Mouse (Mus musculus): ENCODE measurements around the gene Rbm28.

The Rbm28 gene

GRCm38 (mm10) chr6:29143608-29144007 is 21.2 kb downstream of the Rbm28 start:
- DNase-seq (ENCODE audit: low read depth): peak; percentile 31

GRCm38 (mm10) chr6:29137441-29137840 is 27.4 kb downstream of the Rbm28 start:
- DNase-seq (ENCODE audit: low read depth): no peak

- DNase-seq (ENCODE audit: low read depth): no peak
Measured at GRCm38 (mm10) chr6:29133100-29133499, 31.7 kb downstream of the Rbm28 start.

GRCm38 (mm10) chr6:29126878-29127426 is 37.9 kb downstream of the Rbm28 start:
- no peak for DNase-seq (ENCODE audit: low read depth)

- DNase-seq (ENCODE audit: low read depth): no peak
Measured at GRCm38 (mm10) chr6:29119990-29120389, 44.8 kb downstream of the Rbm28 start.

- no peak for DNase-seq (ENCODE audit: low read depth)
Measured at GRCm38 (mm10) chr6:29118963-29119362, 45.8 kb downstream of the Rbm28 start.

- DNase-seq (ENCODE audit: low read depth): no peak
Measured at GRCm38 (mm10) chr6:29118231-29118630, 46.6 kb downstream of the Rbm28 start.

GRCm38 (mm10) chr6:29117417-29118104 is 47.2 kb downstream of the Rbm28 start:
- DNase-seq (ENCODE audit: low read depth): peak; percentile 53

DNA sequence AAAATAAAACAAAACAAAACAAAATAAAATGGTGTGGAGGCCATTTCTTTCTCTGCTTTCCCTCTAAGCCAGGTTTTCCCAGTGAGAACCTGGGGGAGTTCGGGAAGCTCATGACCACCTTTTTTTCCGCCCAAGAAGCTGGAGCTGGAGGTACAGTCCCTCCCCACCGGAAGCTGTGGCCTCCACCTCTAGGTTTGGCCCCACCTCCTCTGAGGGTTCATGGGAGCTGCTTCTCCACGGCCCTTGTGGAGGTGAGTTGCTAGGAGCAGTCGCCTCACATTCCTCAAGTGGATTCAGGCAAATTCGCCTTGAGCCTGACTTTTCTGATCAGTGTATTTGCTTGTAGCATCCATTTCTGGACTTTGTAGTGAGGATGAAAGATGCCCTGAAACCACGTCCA is 49.0 kb downstream of the Rbm28 start:
- DNase-seq (ENCODE audit: low read depth): no peak

GRCm38 (mm10) chr6:29111501-29111900 is 53.3 kb downstream of the Rbm28 start:
- no peak for DNase-seq (ENCODE audit: low read depth)

DNA sequence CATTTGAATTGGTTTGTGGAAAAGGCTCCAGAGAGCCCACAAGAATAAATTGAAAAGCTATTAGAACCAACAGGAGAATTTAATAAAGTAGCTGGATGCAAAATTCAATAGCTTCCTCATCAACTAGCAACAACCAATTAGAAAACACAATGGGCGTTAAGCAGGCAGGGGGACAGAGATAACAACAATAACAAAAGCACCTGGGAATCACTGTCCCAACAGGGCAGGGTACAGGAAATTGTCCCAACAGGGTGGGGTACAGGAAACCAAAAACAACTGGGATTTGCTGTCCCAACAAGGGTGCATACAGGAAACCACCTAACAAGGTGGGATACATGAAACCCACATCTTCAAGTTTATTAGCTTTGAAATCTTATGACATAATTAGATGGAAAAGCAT is 56.4 kb downstream of the Rbm28 start:
- DNase-seq (ENCODE audit: low read depth): no peak

DNA sequence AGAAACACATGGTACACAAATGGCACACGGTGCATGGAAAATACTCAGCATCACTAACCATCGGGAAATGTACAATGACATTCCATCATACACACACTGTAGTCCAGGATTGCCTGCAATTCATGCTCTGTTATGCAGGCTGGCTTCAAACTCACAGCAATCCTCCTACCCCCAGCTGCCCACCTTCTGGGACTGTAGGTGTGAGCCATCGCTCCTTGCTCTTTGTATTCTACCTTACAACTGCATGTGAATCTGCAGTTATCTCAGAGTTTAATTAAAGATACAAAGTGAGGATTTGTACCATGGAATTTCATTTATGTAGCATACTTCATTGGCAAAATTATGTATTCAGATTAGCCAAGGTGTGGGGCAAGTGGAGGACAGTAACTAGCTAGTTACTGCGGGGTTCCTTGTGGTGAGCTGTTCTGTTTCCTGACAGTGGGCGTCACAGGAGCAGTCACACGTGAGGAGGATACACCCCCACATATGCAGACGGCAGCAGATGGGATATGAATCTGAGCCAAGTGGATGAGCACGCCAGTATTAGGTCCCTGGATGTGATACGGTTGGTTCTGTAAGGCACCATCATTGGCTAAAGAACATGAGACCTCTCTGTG is 63.5 kb downstream of the Rbm28 start:
- no peak for DNase-seq (ENCODE audit: low read depth)

- no peak for DNase-seq (ENCODE audit: low read depth)
Measured at GRCm38 (mm10) chr6:29100423-29100822, 64.4 kb downstream of the Rbm28 start.

- no peak for DNase-seq (ENCODE audit: low read depth)
Measured at GRCm38 (mm10) chr6:29099536-29100170, 65.2 kb downstream of the Rbm28 start.

- DNase-seq (ENCODE audit: low read depth): no peak
Measured at GRCm38 (mm10) chr6:29092904-29093303, 71.9 kb downstream of the Rbm28 start.

DNA sequence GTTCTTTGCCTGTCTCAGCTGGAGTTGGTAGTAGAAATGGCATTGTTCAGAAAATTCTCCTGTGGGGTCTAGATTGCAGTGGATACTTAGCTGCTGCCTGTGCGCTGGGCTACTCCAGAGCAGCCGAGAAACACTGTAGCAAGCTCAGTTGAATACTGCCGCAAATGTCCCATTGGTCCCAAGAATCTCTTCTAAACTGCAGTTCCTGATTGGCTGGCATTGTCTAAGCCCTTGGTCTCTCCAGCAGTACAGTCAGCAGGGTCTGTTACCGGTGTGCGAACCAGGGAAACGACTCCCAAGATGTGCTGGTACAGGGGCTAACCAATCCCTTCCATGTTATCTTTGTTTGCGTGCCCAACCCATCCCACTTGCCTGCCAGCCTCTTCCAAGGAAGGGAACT is 72.6 kb downstream of the Rbm28 start:
- DNase-seq (ENCODE audit: low read depth): no peak

DNA sequence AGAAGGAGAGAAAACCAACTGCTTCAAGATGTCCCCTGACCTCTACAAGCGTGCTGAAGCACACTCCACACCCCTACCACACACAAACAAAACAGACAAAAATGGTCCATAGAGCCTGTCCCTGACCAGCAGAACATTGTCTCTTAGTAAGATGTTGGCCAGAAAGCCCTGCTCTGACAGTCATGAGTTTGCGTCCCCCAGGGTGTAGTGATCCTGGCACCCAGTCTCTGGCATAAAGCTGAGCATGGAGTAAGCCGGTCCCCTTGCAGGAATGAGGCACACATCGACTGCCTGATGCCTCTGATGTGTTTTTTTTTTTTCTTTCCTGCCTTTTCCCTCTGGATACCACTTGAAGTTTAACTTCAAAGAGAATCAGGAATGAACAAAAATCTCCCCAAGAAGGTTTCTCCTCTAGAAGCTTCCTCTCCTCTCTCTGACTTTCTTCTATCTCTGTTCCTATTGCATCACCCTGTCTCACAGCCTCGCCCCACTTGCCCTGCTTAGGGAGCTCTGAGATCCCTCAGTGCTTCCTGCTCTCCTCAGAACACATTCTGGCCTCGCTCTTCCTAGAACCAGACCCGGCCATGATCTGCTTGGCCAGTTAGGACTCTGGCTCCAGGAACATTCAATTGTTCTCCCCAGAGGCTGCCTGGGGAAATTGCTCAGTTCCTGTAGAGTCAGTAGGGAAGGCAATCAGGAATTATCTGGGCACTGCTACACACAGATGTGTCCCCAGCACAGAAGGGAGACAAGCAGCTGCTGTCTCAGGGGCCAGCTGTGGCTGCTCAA is 76.7 kb downstream of the Rbm28 start:
- no peak for DNase-seq (ENCODE audit: low read depth)

GRCm38 (mm10) chr6:29084401-29084800 is 80.4 kb downstream of the Rbm28 start:
- DNase-seq (ENCODE audit: low read depth): no peak

DNA sequence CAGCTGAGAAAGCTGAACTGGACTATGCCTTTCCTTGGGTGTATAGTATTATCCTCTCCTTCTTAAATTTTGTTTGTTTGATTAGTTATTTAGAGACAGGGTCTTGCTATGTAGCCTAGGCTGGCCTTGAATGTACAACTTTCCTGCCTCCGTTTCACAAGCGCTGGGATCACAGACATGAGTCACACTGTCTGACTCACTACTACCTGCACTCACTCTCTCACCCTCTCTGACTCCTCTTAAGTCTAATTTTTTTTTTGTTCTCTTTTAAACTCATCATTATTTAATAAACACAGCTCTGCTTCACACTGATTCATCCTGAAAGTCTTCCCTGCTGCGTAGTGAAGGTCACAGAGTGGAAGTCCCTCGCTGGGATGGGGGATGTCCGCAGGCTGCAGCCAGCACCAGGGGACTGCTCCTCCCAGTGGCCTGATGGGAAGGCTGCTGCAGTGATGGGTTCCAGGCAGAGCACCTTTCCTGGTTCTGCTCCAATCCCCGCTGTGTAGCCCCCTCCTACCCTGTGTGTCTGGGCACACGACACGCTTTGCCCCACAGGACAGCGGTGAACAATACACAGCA is 81.9 kb downstream of the Rbm28 start:
- DNase-seq (ENCODE audit: low read depth): no peak

- DNase-seq (ENCODE audit: low read depth): no peak
Measured at GRCm38 (mm10) chr6:29081826-29082363, 82.9 kb downstream of the Rbm28 start.

GRCm38 (mm10) chr6:29079291-29079690 is 85.5 kb downstream of the Rbm28 start:
- no peak for DNase-seq (ENCODE audit: low read depth)

DNA sequence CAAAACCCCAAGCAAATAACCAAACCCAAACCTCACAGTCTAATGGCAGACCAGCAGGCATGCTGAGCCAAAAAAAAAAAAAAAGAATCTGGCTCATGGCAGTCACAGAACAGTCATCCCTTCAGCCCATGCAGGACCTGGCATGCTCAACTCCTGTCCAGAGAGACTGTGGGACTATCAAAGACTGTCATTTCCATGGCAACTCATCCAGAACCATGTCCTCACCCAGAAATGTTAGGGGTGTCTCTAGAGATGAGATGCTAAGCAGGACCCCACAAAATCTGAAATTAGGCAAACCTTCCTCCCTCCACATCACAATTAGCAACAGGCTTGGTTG is 90.7 kb downstream of the Rbm28 start:
- DNase-seq (ENCODE audit: low read depth): no peak
